Mouse (Mus musculus) lung, postnatal 0 days (tissue): Measurements from ENCODE around the gene Mdk. TPM values are rescaled to one million over a fixed set of nuclear protein-coding genes. Genes with fewer than 3 reads are reported as not detected.

Experiments used
- ATAC-seq: fragments of 200-750 bp; cut with Nextera tagmentation; 2 replicates; pipeline ENCODE4 v1.8.0; 2017; ENCODE audit warnings: moderate library complexity
- DNase-seq: peaks from one replicate; pipeline ENCODE4 v3.0.0-alpha.2; 2016; ENCODE audit warnings: low spot score
- H3K27ac ChIP-seq: fragments of 300-500 bp; sonication (generic); 2 replicates; pipeline ENCODE4 v1.5.1; 2014; ENCODE audit warnings: antibody characterized with exemption, mild to moderate bottlenecking, low read length, mixed read lengths
- H3K27me3 ChIP-seq: fragments of 300-500 bp; sonication (generic); replicated peaks from 2 replicates; pipeline ENCODE4 v1.6.1; 2014; ENCODE audit warnings: low read length, mixed read lengths; ENCODE audit not compliant: insufficient read depth
- H3K36me3 ChIP-seq: fragments of 300-500 bp; sonication (generic); 2 replicates; pipeline ENCODE4 v1.6.1; 2014; ENCODE audit warnings: low read length, mixed read lengths; ENCODE audit not compliant: insufficient read depth
- H3K4me1 ChIP-seq: fragments of 300-500 bp; sonication (generic); 2 replicates; pipeline ENCODE4 v1.6.1; 2014; ENCODE audit warnings: antibody characterized with exemption, low read depth, low read length, mixed read lengths; ENCODE audit not compliant: insufficient read depth
- H3K4me2 ChIP-seq: fragments of 300-500 bp; sonication (generic); replicated peaks from 2 replicates; pipeline ENCODE4 v1.6.1; 2014; ENCODE audit warnings: low read depth, mild to moderate bottlenecking, low read length, moderate library complexity, mixed read lengths
- H3K4me3 ChIP-seq: fragments of 300-500 bp; sonication (generic); 2 replicates; pipeline ENCODE4 v1.5.1; 2014; ENCODE audit warnings: low read depth, low read length
- H3K9ac ChIP-seq: fragments of 300-500 bp; sonication (generic); replicated peaks from 2 replicates; pipeline ENCODE4 v1.6.1; 2014; ENCODE audit warnings: low read depth, mild to moderate bottlenecking
- H3K9me3 ChIP-seq: fragments of 300-500 bp; sonication (generic); 2 replicates; pipeline ENCODE4 v1.6.1; 2016; ENCODE audit warnings: low read length, mixed read lengths
- CTCF ChIP-seq: IDR thresholded peaks from 2 replicates; pipeline ENCODE4 v1.5.1; 2016; ENCODE audit warnings: antibody characterized with exemption, mild to moderate bottlenecking
- EP300 ChIP-seq: IDR thresholded peaks from 2 replicates; pipeline ENCODE4 v1.6.1; 2016; ENCODE audit warnings: antibody characterized with exemption, mild to moderate bottlenecking, control low read depth
- WGBS: fragments of 180-500 bp; shearing (Covaris S2); extraction: QIAGEN DNeasy Blood & Tissue Kit; methylation state at CpG from one replicate; pipeline ENCODE4 v1.1.7; 2014; 5-methylcytosine and 5-hydroxymethylcytosine counted together
- polyA plus RNA-seq: library from polyadenylated mRNA; unstranded; fragments of >200 nt; fragmentation: Nextera tagmentation; extraction: Ambion mirVana; gene quantifications from 2 replicates; pipeline ENCODE4 v1.2.1, GENCODE M21; 2015

Mdk gene
- polyA plus RNA-seq, 1 experiment from 2014 or later: 101 TPM

GRCm38 (mm10) chr2:91964610-91965204 lies 32.6 kb upstream of the Mdk start:
- Histone ChIP-seq H3K4me1 (peaks cover 9% of the 10 kb centered on the region), H3K4me3 (peak overlapping the region; percentile 80), H3K27me3 (no peaks in the 10 kb centered on the region), H3K36me3 (no peaks in the 10 kb centered on the region), H3K27ac (peak overlapping the region; percentile 91), H3K9ac (no peak overlapping the region), H3K9me3 (no peaks in the 10 kb centered on the region), H3K4me2 (peak overlapping the region; percentile 55)
- DNase-seq (no peak), ATAC-seq (no peak)
- WGBS: 53% methylated on average over 3 of the region's 3 CpGs
- no peak for TF ChIP-seq EP300
- no peak for TF ChIP-seq CTCF

DNA sequence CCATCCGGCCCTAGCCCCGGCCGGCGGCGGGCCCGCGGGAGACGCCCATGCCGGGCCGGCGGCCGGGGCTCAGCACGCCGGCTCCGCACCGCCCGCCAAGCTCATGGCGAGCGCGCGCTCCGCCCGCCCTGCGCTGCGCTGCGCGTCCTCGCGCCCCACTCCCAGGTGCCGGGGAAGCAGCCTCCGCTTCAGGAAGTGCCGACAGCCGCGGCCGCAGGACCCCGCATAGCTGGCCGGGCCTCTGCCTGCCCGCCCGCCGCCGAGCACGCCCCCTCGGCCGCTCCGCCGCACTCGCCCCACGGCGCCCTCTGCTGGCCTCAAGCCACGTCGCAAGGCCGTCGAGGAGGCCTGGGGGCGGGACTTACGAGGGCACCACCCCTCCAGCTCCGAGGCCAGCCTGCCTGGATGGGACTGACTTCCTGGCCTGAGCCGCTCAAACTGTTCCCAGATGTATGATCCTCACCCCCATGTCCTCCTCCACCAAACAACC lies 31.4 kb upstream of the Mdk start:
- 4% methylated on average over 37 of the region's 57 CpGs for WGBS
- H3K4me1 ChIP-seq: peaks cover 9% of the 10 kb centered on the region
- H3K36me3 ChIP-seq: no peaks in the 10 kb centered on the region
- H3K9me3 ChIP-seq: no peaks in the 10 kb centered on the region
- peak; percentile 94 for ATAC-seq
- peak overlapping the region; percentile 91 for H3K27ac ChIP-seq
- DNase-seq: peak; percentile 96
- TF ChIP-seq EP300 (no peak), CTCF (peak; percentile 88)
- peak overlapping the region; percentile 80 for H3K4me3 ChIP-seq
- peak overlapping the region; percentile 80 for H3K4me2 ChIP-seq
- H3K27me3 ChIP-seq: no peaks in the 10 kb centered on the region
- H3K9ac ChIP-seq: peak overlapping the region; percentile 66

- Histone ChIP-seq H3K4me2 (peak overlapping the region; percentile 80), H3K9ac (peak overlapping the region; percentile 66), H3K9me3 (no peaks in the 10 kb centered on the region), H3K27me3 (no peaks in the 10 kb centered on the region), H3K36me3 (no peaks in the 10 kb centered on the region), H3K27ac (peak overlapping the region; percentile 91), H3K4me1 (peaks cover 9% of the 10 kb centered on the region), H3K4me3 (peak overlapping the region; percentile 80)
- DNase-seq (no peak), ATAC-seq (peak; percentile 19)
- WGBS: 0% methylated on average over 30 of the region's 39 CpGs
- TF ChIP-seq CTCF (no peak), EP300 (no peak)
These were observed 30.8 kb upstream of the Mdk start for GRCm38 (mm10) chr2:91962864-91963401.

DNA sequence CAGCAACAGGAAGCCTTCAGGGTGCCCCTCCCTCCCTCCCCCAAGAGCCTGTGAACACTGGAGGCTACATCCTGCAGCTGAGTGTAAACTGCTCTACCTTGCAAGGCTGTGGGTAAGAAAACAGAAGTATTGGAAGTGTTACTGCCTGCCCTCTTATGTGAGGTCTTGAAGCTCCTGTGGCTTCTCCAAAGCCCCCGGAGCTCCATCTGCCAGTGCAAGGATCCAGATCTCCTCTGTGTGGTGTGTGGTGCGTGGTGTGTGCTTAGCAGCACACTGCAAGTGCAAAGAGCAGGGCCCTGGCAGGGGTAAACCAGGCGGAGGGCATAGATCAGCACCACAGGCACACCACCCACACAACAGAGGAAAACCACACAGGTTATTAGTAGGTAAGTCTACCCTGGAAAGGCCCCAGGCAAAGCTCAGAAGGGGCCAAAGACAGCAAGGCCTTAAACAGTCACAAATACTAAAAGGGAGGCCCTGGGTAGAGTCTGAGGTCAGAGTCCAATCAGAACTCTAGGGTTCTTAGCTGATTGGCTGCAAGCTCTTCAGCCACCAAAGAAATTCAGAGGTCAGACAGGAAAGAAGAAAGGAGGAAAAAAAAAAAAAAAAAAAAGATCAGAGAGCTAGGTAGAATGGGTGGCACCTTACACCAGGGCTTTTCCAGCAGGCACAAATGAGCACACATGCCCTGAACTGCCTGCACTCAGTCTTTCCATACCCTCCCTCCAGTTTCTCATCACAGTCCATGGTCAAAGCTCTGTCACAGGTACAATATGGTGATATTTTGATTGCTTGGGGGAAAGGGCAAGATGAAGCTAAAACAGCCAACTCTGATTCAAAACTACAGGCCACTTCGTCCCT lies 30.0 kb upstream of the Mdk start:
- Histone ChIP-seq H3K9me3 (no peaks in the 10 kb centered on the region), H3K4me3 (peak overlapping the region; percentile 80), H3K36me3 (no peaks in the 10 kb centered on the region), H3K4me2 (peak overlapping the region; percentile 80), H3K4me1 (peaks cover 10% of the 10 kb centered on the region), H3K9ac (no peak overlapping the region; the same call in 1 of the 2 replicates), H3K27me3 (no peaks in the 10 kb centered on the region), H3K27ac (peak overlapping the region; percentile 64)
- peak; percentile 43 for DNase-seq
- no peak for ATAC-seq
- TF ChIP-seq CTCF (no peak), EP300 (no peak)
- WGBS: 43% methylated on average over 4 of the region's 4 CpGs

GRCm38 (mm10) chr2:91960459-91960858 lies 28.4 kb upstream of the Mdk start:
- Histone ChIP-seq H3K9ac (no peak overlapping the region), H3K4me1 (peaks cover 21% of the 10 kb centered on the region), H3K9me3 (no peaks in the 10 kb centered on the region), H3K36me3 (no peaks in the 10 kb centered on the region), H3K4me3 (no peak overlapping the region), H3K27ac (no peak overlapping the region), H3K27me3 (no peaks in the 10 kb centered on the region), H3K4me2 (no peak overlapping the region)
- no peak for TF ChIP-seq EP300
- no peak for TF ChIP-seq CTCF
- DNase-seq (no peak), ATAC-seq (no peak)
- WGBS: 85% methylated on average over 5 of the region's 5 CpGs
